Mouse (Mus musculus): ENCODE results near the gene Cabp1. TPM values are rescaled to one million over a fixed set of nuclear protein-coding genes. Genes with fewer than 3 reads are reported as not detected.
A peak's percentile ranks its signal among the peaks of the same experiment; 100 is the strongest.
"Not testable (repeated sequence)": the region's sequence is repeated elsewhere in the genome, so short reads cannot be mapped to it uniquely, and the experiment has no call there.

Cabp1 gene
- polyA plus RNA-seq, 1 experiment from 2014 or later, result 1.1 TPM

DNA sequence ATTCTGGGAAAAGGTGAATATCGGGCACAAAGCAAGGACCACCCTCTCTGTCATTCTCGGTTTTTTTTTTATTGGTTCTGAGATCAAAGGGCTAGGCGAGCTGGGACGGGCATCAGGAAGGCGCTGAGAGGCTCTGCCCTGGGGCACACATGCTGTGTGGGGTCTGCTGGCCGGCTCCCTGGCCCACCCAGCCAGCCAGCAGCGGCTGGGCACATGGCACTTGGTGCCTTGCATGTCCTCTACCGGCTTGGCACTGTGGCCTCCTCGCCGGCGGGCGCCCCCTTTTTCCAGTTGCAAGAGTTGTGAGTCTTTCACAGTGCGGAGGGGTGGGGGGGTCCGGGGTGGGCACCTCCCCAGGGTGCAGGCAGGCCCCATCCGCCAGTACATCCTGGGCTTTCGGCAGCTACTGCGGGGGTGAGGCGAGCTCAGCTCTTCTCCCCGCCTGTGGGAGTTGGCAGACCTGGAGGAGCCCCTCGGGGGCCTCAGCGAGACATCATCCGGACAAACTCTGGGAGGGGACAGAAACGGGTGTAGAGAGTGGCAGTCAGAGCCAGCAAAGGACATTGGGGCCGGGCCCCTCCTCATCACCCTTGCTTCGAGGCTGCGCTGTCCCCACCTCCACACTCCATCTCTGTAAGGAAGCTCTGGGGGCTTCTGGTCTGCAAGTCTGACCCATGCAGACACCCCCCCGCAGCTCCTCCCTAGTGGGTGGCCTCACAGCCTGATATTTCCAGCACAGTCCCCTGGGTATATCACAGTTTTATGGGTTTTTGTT, 25.4 kb downstream of the Cabp1 start:
- H3K9ac ChIP-seq (replicated peaks), result peak overlapping the region; percentile 37; the same call in 1 of the 2 replicates
- peaks cover 15% of the 10 kb centered on the region for H3K4me1 ChIP-seq (replicated peaks)
- no peak overlapping the region for H3K4me3 ChIP-seq (replicated peaks)
- WGBS, result 27% methylated on average over 27 of the region's 27 CpGs
- H3K27ac ChIP-seq, result no peak overlapping the region
- no peaks in the 10 kb centered on the region for H3K36me3 ChIP-seq
- H3K9me3 ChIP-seq, result 0 out of 2 replicates have a peak, but pooled peaks cover 2% of the 10 kb centered on the region
- peak overlapping the region; percentile 39 for H3K4me2 ChIP-seq
- no peak for ATAC-seq (ENCODE audit: insufficient number of reproducible peaks, insufficient read depth, low FRiP score, low TSS enrichment, low read depth)
- H3K27me3 ChIP-seq, result no peaks in the 10 kb centered on the region

DNA sequence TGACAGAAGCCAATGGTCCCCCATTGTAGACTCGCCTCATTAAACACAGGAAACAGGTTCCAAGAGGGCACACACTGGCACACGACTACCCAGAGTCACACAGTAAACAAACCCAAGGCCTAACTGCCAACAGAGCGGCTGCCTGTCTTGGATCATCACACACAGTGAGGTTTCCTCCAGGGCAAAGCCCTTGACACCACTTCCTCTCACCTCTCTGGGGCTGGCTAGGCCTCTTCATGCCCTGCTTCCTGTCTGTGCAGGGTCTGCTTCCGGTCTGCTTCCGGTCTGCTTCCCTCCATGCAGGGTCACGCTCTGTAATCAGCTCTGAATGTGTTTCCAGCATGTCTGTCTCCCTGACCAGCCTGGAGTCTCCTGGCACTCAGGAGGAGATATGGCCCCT, 26.8 kb downstream of the Cabp1 start:
- peak overlapping the region; percentile 51; the same call in 1 of the 2 replicates for H3K27ac ChIP-seq
- peaks cover 19% of the 10 kb centered on the region for H3K4me1 ChIP-seq (replicated peaks)
- no peak overlapping the region for H3K9ac ChIP-seq (replicated peaks)
- no peaks in the 10 kb centered on the region for H3K27me3 ChIP-seq
- H3K36me3 ChIP-seq, result no peaks in the 10 kb centered on the region
- no peak for ATAC-seq (ENCODE audit: insufficient number of reproducible peaks, insufficient read depth, low FRiP score, low TSS enrichment, low read depth)
- WGBS, result 63% methylated on average over 6 of the region's 6 CpGs
- no peaks in the 10 kb centered on the region for H3K9me3 ChIP-seq
- H3K4me3 ChIP-seq (replicated peaks), result no peak overlapping the region
- H3K4me2 ChIP-seq, result no peak overlapping the region

DNA sequence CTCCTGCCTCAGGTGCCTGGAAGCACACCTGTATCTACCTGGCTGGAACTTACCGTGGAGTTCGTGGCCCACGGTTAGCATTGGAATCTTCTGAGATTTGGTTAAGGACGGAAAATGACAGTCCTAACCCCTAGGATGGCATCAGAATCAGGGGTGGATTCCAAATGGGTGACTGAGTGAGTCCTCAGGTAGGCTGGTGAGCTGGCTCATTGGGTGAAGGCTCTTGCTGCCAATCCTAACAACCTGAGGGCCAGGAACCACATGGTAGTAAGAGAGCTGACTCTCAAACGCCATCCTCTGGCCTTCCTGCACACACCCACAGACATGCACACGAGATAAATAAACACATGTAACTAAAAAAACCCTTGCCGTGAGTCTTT, 27.4 kb downstream of the Cabp1 start:
- Histone ChIP-seq H3K4me2 (no peak overlapping the region), H3K9ac (replicated peaks) (no peak overlapping the region), H3K9me3 (no peaks in the 10 kb centered on the region), H3K27me3 (no peaks in the 10 kb centered on the region), H3K4me1 (replicated peaks) (peaks cover 19% of the 10 kb centered on the region), H3K4me3 (replicated peaks) (no peak overlapping the region), H3K27ac (peak overlapping the region; percentile 0; the same call in 1 of the 2 replicates), H3K36me3 (no peaks in the 10 kb centered on the region)
- ATAC-seq (ENCODE audit: insufficient number of reproducible peaks, insufficient read depth, low FRiP score, low TSS enrichment, low read depth), result no peak
- 86% methylated on average over 7 of the region's 7 CpGs for WGBS

DNA sequence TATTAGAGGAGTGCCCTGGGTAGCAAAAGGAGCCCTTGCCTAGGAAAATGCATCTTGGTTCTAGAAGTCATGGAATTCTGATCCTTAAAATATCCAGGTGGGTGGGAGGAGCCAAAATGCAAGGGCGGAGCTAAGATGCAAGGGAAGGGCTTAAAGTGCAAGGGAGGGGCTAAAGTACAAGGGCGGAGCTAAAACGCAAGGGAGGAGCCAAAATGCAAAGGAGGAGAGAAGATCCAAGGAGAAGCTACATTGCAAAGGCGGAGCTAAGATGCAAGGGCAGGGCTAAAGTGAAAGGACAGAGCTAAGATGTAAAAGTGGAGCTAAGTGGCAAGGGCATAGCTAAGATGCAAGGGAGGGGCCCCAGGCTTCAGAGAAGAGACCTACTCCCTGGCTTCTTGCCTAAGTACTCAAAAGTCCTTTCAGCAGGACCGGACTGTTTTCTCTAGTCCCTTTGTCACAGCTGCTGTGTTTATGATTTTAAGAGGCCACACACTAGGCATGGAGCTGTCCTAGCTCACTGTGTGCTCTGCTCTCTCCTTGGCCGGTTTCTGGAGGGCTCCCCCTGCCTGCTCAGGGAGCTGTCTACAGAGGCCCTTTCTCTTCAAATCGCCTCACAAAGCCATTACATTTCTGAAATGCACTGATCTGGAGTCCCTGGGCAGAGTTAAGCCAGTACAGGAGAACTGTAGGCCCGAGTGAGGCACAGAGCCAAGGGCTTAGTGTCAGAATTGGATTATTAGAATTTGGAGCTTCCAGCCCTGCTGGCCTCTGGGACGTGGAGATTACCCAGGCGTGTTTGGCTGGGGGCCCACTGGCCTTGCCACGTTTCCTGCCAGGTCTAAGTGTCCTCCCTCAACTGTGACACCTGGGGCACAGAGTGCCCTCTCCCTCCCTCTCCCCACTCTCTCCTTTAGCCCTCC, 28.0 kb downstream of the Cabp1 start:
- ATAC-seq (ENCODE audit: insufficient number of reproducible peaks, insufficient read depth, low FRiP score, low TSS enrichment, low read depth), result no peak; the same call in 1 of the 2 replicates
- H3K27ac ChIP-seq, result 0 out of 2 replicates have a peak overlapping the region, but pooled peaks have one; percentile 0
- H3K36me3 ChIP-seq, result no peaks in the 10 kb centered on the region
- no peak overlapping the region for H3K4me2 ChIP-seq
- 57% methylated on average over 11 of the region's 11 CpGs for WGBS
- peaks cover 23% of the 10 kb centered on the region for H3K4me1 ChIP-seq (replicated peaks)
- no peaks in the 10 kb centered on the region for H3K27me3 ChIP-seq
- H3K4me3 ChIP-seq (replicated peaks), result no peak overlapping the region
- no peak overlapping the region for H3K9ac ChIP-seq (replicated peaks)
- H3K9me3 ChIP-seq, result no peaks in the 10 kb centered on the region

DNA sequence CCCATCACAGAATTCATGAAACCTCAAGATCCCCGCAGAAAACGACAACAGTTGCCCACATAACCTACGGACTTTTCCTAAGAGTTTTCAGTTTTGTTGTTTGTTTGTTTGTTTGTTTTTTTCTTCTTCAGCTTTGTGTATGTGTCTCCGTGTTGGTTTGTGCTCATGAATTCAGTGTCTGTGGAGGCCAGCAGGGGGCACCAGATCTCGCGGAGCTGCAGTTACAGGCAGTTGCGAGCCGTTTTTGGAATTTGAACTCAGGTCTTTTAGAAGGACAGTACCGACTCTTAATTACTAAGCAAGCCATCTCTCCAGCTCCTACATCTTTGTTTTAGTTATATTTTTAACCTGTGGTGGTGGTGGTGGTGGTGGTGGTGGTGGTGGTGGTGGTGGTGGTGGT, 28.8 kb downstream of the Cabp1 start:
- H3K36me3 ChIP-seq, result no peaks in the 10 kb centered on the region
- 59% methylated on average over 9 of the region's 9 CpGs for WGBS
- ATAC-seq (ENCODE audit: insufficient number of reproducible peaks, insufficient read depth, low FRiP score, low TSS enrichment, low read depth), result no peak

DNA sequence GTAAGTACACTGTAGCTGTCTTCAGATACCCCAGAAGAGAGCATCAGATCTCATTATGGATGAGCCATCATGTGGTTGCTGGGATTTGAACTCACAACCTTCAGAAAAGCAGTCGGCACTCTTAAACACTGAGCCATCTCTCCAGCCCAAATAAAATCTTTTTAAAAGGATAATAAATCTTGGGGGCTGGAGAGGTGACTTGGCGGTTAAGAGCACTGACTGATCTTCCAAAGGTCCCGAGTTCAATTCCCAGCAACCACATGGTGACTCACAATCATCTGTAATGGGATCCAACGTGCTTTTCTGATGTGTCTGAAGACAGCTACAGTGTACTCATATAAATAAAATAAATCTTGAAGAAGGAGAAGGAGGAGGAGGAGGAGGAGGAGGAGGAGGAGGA, 29.7 kb downstream of the Cabp1 start:
- not testable (repeated sequence) for H3K4me3 ChIP-seq (replicated peaks); H3K4me2 ChIP-seq; H3K27me3 ChIP-seq; H3K9me3 ChIP-seq; H3K36me3 ChIP-seq; ATAC-seq (ENCODE audit: insufficient number of reproducible peaks, insufficient read depth, low FRiP score, low TSS enrichment, low read depth); H3K9ac ChIP-seq (replicated peaks); H3K27ac ChIP-seq
- WGBS, result 83% methylated on average over 4 of the region's 4 CpGs
- H3K4me1 ChIP-seq (replicated peaks), result peaks cover 30% of the 10 kb centered on the region

More for the DNA sequence above, 28.8 kb downstream of the Cabp1 start:
- Histone ChIP-seq H3K9ac (replicated peaks) (no peak overlapping the region), H3K9me3 (no peaks in the 10 kb centered on the region), H3K4me3 (replicated peaks) (no peak overlapping the region), H3K27me3 (no peaks in the 10 kb centered on the region), H3K4me2 (no peak overlapping the region), H3K27ac (no peak overlapping the region), H3K4me1 (replicated peaks) (peaks cover 30% of the 10 kb centered on the region)

DNA sequence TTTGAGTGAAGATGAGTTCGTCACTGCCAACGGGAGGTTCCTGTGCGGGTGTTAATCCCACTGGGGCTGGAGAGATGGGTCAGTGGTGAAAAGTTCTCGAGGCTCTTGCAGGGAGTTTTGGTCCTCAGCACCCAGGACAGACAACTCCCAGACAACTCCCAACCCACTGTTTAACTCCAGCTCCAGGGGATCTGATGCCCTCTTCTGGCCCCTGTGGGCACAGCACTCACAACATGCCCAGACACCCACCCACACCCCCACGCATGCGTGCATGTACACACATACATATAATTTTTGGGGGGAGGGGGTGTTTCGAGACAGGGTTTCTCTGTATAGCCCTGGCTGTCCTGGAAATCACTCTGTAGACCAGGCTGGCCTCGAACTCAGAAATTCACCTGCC, 30.6 kb downstream of the Cabp1 start:
- H3K27ac ChIP-seq, result no peak overlapping the region
- ATAC-seq (ENCODE audit: insufficient number of reproducible peaks, insufficient read depth, low FRiP score, low TSS enrichment, low read depth), result no peak
- 0 out of 2 replicates have a peak overlapping the region, but pooled peaks have one; percentile 26 for H3K4me2 ChIP-seq

DNA sequence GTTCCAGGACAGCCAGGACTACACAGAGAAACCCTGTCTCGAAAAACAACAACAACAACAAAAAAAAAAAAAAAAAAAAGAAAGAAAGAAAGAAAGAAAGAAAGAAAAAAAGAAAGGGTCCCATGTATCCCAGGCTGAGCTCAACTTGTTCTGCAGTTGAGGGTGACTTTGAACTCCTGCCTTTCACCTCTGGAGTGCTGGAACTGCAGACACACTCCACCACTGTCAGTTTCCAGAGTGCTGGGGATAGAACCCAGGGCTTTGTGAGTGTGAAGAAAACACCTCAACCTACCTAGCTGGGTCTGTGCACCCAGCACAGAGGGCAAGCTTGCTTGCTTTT, 32.3 kb downstream of the Cabp1 start:
- peaks cover 22% of the 10 kb centered on the region for H3K4me1 ChIP-seq (replicated peaks)
- H3K9ac ChIP-seq (replicated peaks); H3K27ac ChIP-seq; H3K4me3 ChIP-seq (replicated peaks); ATAC-seq (ENCODE audit: insufficient number of reproducible peaks, insufficient read depth, low FRiP score, low TSS enrichment, low read depth); H3K27me3 ChIP-seq; H3K36me3 ChIP-seq; H3K4me2 ChIP-seq; H3K9me3 ChIP-seq: not testable (repeated sequence)
- 85% methylated on average over 1 of the region's 1 CpGs for WGBS

More for the DNA sequence above, 30.6 kb downstream of the Cabp1 start:
- no peaks in the 10 kb centered on the region for H3K9me3 ChIP-seq
- no peak overlapping the region for H3K9ac ChIP-seq (replicated peaks)
- no peaks in the 10 kb centered on the region for H3K27me3 ChIP-seq
- no peaks in the 10 kb centered on the region for H3K36me3 ChIP-seq
- H3K4me1 ChIP-seq (replicated peaks), result peaks cover 27% of the 10 kb centered on the region
- 40% methylated on average over 8 of the region's 8 CpGs for WGBS
- no peak overlapping the region for H3K4me3 ChIP-seq (replicated peaks)

DNA sequence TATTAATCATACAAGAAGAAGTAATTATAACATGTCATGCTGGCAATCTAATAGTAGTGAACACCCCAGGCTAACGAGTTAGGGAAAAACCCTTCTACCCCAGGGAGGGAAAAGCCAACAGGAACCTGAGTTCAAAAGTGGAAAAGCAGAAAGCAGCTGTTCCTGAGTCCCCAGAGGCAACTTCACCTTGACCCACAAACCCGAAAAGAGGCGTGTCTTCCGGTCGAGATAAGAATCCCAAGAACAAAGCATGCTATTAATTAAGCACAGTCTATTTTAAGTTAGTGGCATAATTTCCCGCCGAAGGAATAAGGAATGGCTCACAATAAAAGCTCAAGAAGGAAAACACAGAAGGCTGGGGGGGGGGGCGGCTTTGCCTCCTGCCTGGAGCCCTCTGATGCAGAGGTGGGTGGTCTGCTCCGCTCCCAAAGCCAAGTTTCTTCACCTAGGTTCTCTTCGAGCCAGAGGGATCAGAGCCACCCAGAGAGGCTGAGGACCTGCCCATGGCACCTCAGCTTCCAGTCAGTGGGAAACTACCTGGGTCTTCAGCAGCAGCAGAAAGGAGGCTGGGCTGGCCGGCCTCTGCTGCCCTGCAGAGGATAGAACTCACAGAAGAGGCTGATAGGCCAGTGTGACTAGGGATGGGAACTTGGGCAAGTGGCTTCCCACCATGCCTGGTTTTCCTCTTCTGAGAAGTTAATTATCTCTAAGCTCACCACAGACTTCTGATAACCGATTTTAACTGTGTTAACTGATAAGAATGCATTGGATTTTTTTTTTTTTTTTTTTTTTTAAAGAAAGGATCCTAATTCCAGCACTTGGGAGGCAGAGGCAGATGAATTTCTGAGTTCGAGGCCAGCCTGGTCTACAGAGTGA, 32.9 kb downstream of the Cabp1 start:
- no peaks in the 10 kb centered on the region for H3K9me3 ChIP-seq
- no peaks in the 10 kb centered on the region for H3K27me3 ChIP-seq
- 26% methylated on average over 13 of the region's 13 CpGs for WGBS
- H3K4me2 ChIP-seq, result 0 out of 2 replicates have a peak overlapping the region, but pooled peaks have one; percentile 26
- H3K9ac ChIP-seq (replicated peaks), result no peak overlapping the region; the same call in 1 of the 2 replicates
- ATAC-seq (ENCODE audit: insufficient number of reproducible peaks, insufficient read depth, low FRiP score, low TSS enrichment, low read depth), result no peak
- H3K27ac ChIP-seq, result peak overlapping the region; percentile 70; the same call in 1 of the 2 replicates
- no peaks in the 10 kb centered on the region for H3K36me3 ChIP-seq
- H3K4me3 ChIP-seq (replicated peaks), result no peak overlapping the region
- peaks cover 28% of the 10 kb centered on the region for H3K4me1 ChIP-seq (replicated peaks)

DNA sequence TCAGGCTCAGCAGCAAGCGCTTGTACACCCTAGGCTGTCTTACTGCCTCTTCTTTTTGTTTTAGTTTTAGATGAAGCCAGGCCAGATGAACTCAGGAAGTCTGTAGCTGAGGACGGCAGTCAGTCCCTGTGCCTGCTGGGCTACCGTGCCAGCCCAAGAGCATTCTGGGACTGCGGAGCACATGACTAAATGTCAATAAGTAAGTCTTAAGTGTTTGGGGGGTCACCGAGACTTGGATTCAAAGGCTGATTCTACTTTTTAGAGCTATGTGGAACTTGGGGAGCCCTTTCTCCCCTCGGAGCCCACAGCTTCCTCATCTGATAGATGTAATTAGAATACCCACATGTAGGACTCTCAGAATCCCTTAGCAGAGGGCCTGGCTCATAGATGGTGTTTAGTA, 33.5 kb downstream of the Cabp1 start:
- no peak for ATAC-seq (ENCODE audit: insufficient number of reproducible peaks, insufficient read depth, low FRiP score, low TSS enrichment, low read depth)
- no peak overlapping the region for H3K4me3 ChIP-seq (replicated peaks)
- H3K27ac ChIP-seq, result 0 out of 2 replicates have a peak overlapping the region, but pooled peaks have one; percentile 70
- no peak overlapping the region for H3K4me2 ChIP-seq
- no peaks in the 10 kb centered on the region for H3K27me3 ChIP-seq
- no peak overlapping the region for H3K9ac ChIP-seq (replicated peaks)
- H3K36me3 ChIP-seq, result no peaks in the 10 kb centered on the region
- 66% methylated on average over 6 of the region's 6 CpGs for whole genome bisulfite sequencing
- H3K4me1 ChIP-seq (replicated peaks), result peaks cover 35% of the 10 kb centered on the region
- no peaks in the 10 kb centered on the region for H3K9me3 ChIP-seq

Measured in limb, embryonic 12.5 days (tissue).